Mouse (Mus musculus): ENCODE measurements around the gene Snx12.
A peak's percentile ranks its signal among the peaks of the same experiment; 100 is the strongest.

Gene Snx12

GRCm38 (mm10) chrX:101221834-101222795 lies at the start of gene Snx12:
Gene Snx12 (minus strand): TSS chrX:101222563.
- DNase-seq: peak; percentile 88 to 92

DNA sequence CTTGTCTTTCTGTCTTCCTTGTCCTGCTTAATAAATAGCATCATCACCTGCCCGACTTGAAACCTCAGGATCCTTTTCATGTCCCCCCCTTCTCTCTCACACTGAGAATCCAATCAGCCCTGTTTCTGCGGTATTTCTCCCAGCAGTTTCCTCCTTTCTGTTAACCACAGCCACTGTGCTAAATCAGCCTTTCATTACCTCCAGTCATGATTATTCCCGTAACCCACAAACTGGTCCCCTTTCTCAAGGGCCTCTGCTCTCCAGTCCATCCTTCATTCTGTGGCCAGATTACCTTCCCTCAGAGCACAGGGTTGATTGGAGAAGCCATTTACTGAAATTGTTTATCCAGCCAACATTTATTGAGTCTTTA lies 46.4 kb upstream of the Snx12 start, which contains the start of gene Gm20489:
Gene Gm20489, minus strand, starts transcription at position 269 of the 370 bp plus-strand sequence.
- no peak for DNase-seq

DNA sequence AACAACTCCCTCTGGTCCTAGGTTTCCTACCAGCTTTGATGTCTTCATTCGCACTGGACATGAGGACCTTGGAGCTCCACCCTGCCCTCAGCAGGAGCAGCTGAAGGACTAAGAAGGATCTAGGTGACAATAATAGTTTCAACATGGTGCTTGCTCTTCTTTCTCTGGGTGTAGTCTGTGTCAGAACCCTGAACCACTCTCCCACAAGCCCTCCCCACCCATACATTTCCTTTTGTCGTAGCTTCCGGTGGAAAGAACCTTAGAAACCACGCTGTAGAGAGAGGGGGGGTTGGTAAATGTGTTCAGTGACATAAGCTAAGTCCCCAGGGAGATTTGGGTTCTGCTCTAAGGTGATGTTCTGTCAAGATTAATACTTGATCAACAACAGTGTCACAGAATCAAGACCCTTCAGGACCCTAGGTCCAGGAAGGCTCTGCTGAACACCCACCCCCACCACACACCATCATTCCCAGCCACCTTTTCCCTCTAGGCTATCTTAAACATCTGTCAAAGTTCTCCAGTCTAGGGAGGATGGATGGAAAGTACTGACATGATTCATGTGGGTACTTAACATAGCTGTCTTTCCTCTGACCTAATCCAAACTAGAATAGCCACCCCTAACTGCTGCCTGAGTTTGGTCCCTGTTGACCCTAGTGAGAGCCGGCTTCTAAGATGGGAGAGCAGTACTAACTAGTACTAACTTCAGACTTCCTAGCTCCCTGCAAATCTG lies 45.8 kb upstream of the Snx12 start, which contains the start of gene Il2rg:
Gene Il2rg, minus strand, starts transcription at position 231 of the 730 bp plus-strand sequence.
- DNase-seq: no peak

DNA sequence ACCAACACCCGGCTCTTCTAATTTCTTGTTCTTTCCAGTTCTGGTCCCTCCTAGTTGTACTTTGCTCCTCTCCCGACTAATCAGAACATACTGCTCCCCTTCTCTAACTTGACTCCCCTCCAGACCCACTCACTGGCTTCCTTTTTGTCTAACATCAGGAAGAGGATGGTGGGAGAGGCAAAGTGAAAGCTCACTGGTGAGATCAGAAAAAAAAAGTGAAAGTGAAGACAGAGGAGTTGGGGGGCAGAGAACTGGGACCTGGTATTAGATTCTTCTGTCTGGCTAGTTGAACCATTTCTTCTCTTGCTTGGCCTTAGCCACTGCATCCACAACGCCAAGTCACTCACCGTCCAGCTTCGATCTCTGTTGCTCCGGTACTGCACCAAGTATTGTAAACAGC lies 44.3 kb upstream of the Snx12 start:
- no peak for DNase-seq

DNA sequence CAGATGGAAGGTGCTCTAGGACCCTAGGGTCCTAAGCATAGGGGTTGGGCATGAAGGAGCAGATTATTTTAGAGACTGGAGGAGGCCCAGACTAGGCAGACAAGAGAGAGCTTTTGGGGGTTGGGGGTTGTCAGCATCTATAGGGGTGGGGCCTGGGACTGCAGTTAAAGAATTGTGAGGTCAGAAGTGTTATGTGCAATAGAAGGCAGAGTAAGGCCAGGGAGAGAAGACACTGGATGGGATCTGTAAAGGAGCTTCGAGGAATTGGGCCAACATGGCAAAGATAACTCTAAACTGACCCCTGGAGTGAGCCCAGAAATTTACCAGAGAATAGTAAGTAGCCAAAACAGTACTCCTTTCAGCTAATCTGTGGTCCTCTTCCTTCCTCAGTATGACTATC lies 41.5 kb upstream of the Snx12 start, which contains the start of gene Gm614:
Gene Gm614, minus strand, starts transcription at position 101 of the 400 bp plus-strand sequence.
- DNase-seq: no peak

- no peak for DNase-seq
Observed at GRCm38 (mm10) chrX:101260441-101261325, 38.3 kb upstream of the Snx12 start.

DNA sequence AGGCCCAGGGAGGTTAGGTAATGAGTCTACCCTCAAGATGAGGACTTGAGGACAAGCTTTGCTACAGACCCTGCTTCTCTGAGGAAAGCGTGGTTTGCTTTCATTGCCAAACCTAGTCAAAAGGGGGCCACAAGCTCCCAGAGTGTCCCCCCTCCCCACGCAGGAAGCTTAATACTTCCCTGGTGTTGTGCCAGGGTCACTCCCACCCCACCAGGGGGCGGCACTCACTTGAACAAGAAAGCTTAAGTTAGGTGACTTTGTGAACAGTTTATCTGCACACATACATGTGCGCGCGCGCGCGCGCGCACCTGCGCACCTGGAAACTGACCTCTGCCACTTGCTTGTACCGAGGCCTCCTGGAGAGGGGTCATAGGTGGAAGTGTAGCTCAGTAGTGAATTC lies 34.2 kb upstream of the Snx12 start:
- DNase-seq: no peak

DNA sequence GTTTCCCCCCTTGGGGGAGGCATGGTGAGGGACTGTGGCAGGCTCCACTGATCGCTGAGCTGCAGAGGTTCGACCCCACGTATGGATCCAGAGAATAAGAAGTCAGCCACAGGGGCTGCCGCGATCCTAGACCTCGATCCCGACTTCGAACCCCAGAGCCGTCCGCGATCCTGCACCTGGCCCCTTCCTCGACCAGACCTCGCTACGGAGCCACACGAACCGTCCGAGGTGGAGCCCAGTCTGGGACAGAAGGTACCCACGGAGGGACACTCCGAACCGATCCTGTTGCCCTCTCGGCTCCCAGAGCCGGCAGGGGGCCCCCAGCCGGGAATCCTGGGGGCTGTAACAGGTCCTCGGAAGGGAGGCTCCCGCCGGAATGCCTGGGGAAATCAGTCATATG lies 32.4 kb upstream of the Snx12 start:
- no peak for DNase-seq

DNA sequence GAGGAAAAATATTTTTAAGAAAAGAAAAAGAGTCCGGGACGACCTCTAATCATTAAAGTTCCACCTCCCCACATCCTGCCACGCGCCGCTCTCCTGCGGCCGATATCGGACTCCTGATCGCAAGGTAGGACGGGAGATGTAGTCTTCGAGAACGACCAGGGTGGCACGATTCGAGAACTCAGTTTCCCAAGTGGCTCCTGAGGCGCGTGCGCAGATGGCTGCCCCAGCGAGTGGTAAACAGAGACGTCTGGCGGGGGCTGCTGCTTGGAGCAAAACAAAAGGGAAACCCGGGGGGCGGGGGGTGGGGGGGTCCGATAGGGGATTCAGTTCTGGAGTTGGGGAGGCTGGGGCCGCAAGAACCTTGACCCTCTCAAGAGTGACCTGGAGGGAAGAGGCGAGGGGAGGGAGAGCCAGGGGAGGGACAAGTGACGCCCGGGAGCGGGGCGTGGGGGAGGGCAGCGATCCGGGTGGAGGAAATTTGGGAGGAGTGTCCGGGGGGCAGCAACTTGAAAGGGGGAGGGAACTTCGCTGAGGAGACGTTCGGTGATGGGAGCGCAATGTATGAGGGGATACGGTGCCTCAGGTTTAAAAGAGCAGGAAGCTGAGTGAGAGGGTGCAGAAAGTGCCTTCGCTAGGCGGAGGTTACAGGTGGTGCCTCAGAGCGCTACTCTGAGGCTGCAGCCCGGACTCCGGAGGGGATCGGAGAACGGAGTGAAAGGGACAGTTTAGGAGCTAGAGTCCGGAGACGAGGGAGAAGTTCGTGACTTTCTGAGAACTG lies 31.8 kb upstream of the Snx12 start, which contains the start of gene Foxo4:
Gene Foxo4, plus strand, starts transcription at position 577 of the 778 bp plus-strand sequence.
- peak; percentile 88 to 89 for DNase-seq

DNA sequence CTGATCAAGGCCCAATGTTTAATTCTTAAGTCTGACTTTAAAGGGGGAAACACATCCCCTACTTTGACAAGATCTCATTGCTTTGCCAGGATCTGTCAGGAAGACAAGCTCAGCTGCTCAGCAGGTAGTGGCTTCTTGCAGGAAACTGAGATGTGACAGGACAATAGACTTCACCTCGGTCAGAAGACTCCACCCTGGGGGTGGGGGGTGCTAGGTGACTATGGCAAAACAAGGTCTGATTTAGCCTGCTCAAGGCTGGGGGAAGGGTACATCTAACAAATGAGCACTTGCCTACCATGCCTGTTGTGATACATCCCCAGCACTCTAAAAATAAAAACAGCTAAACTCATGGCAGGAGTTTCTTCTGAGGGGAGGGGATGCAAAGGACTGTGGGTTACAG lies 22.6 kb upstream of the Snx12 start:
- DNase-seq: no peak

DNA sequence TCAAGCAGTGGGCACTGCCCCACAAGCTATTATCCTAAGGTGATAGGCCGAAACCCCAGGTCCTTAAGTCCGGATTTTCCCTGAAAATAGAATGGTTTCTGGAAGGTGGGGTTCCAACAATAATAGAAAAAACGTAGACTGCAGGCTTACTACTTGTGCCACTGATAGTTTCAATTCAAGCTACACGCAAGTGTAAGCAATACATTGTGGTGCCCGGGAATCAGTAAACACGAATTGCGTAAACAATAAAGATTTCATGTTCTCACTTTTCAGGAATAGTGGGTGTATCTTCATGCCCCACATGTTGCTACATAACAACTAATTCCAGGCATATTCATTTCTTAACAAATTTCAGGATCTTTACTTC lies 416 bp upstream of the Snx12 start:
- no peak for DNase-seq

- DNase-seq: no peak
Observed at GRCm38 (mm10) chrX:101189285-101189684, 33.1 kb downstream of the Snx12 start.

- DNase-seq: no peak
Observed at GRCm38 (mm10) chrX:101187647-101188046, 34.7 kb downstream of the Snx12 start.

DNA sequence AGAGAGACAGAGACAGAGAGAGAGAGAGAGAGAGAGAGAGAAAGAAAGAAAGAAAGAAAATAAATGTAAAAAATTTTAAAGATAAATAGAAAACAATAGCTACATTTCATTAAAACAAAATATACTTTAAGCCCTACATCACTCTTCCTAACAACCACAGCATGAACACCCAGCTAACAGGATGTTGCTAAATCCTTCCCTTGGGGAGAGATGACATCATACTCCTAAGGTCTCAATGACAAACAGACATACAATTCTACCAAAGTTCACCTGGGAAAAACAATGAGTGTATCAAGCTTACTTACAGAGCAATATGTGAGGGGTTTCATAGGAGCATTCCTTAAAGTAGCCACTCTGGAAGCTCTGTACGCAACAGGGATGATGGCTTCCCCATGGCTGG lies 49.0 kb downstream of the Snx12 start:
- no peak for DNase-seq

DNA sequence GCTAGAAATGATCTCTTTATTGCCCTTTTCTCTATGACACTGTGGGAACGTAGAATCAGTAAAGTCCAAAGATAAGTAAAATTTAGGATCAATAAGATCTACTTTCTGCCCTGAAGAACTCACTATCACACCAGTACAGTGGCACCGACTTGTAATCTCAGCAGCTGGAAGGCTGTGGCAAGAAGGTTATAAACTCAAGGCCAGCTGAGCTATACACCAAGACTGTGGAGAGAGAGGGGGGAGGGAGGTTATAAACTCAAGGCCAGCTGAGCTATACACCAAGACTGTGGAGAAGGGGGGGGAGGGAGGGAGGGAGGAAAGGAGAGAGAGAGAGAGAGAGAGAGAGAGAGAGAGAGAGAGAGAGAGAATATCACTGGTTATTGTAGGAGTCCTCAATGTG lies 53.9 kb downstream of the Snx12 start:
- no peak for DNase-seq

- DNase-seq: no peak
Observed at GRCm38 (mm10) chrX:101163739-101164138, 58.6 kb downstream of the Snx12 start.

- DNase-seq: no peak
Observed at GRCm38 (mm10) chrX:101163278-101163677, 59.1 kb downstream of the Snx12 start.

DNA sequence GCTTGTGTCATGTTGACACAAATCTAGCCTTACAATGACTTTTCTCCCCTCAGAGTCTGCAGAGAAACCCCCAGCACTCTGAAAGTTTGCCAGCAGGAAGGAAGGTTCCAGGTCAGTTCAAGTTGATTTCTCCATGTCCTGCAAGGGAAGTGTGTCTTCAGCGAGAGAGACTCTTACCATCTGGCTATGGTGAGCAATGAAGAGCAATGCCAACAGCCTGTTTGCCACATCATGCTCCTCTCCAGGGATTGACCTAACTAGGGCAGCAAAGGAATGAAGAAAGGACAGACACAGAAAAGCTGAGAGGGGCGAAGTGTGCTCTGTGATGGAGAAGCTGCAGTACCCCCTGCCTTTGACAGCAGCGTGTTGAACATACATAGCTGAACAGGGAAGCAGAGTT lies 59.8 kb downstream of the Snx12 start:
- DNase-seq: no peak

- peak; percentile 0 to 3 for DNase-seq
Observed at GRCm38 (mm10) chrX:101157488-101157887, 64.9 kb downstream of the Snx12 start.

- DNase-seq: no peak
Observed at GRCm38 (mm10) chrX:101156369-101156768, 66.0 kb downstream of the Snx12 start.

DNA sequence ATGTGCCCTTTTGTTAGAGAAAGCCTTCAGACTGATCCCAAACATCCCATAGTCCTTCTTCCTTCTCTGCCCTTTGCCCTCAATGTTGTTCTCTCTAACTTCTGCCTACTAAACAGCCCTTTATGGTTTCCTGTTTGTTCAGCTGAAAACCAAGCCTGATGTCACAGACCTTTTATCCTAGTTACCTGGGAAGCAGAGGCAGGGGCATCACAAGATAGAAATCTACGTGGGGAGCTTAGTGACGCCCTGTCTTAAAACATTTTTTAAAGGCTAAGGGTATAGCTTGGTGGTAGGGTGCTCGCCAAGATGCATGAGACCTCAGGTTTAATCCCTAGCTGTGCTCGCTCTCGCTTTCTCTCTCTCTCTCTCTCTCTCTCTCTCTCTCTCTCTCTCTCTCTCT lies 74.9 kb downstream of the Snx12 start:
- DNase-seq: no peak

All from kidney, adult 8-10 months (tissue).